In the genomic region with DNA sequence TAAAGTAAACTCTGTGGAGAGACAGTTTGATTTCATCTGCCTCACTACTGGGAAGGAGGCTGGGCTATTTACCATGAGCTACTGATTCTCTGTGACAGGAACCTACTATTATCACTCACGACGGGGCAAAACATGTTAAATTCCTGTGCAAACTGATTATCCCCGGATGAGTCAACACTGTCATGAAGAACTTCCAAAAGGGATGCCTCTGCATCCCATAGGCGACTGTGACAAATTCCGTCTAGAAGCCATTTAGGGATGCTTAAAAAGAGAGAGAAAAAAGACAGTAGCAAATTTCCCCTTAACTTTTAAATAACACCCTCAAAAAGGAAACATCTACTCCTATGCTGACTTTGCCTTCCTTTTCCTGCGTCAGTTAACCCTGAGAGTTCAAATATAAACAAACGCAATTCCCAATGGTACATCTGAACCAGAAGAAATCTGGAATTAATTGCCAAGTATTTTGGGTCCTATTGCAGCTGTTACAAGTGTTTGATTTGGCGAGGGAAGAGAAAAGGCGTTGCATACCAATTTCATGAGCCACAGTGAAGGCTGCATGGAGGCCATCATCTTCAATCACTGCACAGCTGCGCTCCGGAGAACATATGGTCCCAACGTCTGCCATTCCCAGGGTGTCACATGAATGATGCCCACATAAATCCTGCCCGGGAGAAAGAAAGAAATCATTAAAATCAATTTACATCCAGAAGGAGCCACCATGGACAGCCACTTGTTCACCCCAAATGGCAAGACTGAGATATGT, we compare ENCODE assay signal across 7 mouse cellular contexts. TPM values are rescaled to one million over a fixed set of nuclear protein-coding genes. Genes with fewer than 3 reads are reported as not detected.
DNase-seq lines count a peak whose midpoint lies in the region; ATAC-seq lines count a peak whose summit lies in the region.

No protein-coding gene starts in this region.

- H3K4me2 ChIP-seq in embryonic facial prominence, embryonic 14.5 days (ENCODE audit: low read depth, low read length) = 0 out of 2 replicates have a peak overlapping the region, but pooled peaks have one; percentile 16

- no peaks in the 10 kb centered on the region for H3K9me3 ChIP-seq in embryonic facial prominence, embryonic 14.5 days (ENCODE audit: control insufficient read depth, low read length)

- H3K36me3 ChIP-seq in embryonic facial prominence, embryonic 14.5 days (ENCODE audit: control insufficient read depth, insufficient read depth, low read length) = no peaks in the 10 kb centered on the region

- H3K27ac ChIP-seq in embryonic facial prominence, embryonic 14.5 days (replicated peaks; ENCODE audit: low read depth, low read length) = no peak overlapping the region

- DNase-seq in embryo, embryonic 10.5 days (ENCODE audit: low spot score) = peak; percentile 68
- DNase-seq in embryonic facial prominence, embryonic 14.5 days (ENCODE audit: low spot score) = peak; percentile 86
- DNase-seq in layer of hippocampus, adult 11-12 months (ENCODE audit: low spot score) = peak; percentile 71
- peak; percentile 85 for DNase-seq in mesoderm, embryonic 11.5 days (ENCODE audit: low read depth, low spot score)
- no peak for DNase-seq in yolk sac, embryonic 10.5 days (ENCODE audit: low spot score)
- no peak for DNase-seq in c-Kit-positive CD71-positive TER-119-positive erythroid progenitor cells, embryonic 14.5 days (ENCODE audit: low spot score)
- DNase-seq in adrenal gland, postnatal 36 days = no peak

- peak; percentile 91 for ATAC-seq in embryonic facial prominence, embryonic 14.5 days (ENCODE audit: low read depth)

- no peaks in the 10 kb centered on the region for H3K27me3 ChIP-seq in embryonic facial prominence, embryonic 14.5 days (replicated peaks; ENCODE audit: control insufficient read depth, insufficient read depth, low read length)

- H3K9ac ChIP-seq in embryonic facial prominence, embryonic 14.5 days (ENCODE audit: low read depth, low read length) = no peak overlapping the region

- H3K4me1 ChIP-seq in embryonic facial prominence, embryonic 14.5 days (ENCODE audit: control insufficient read depth, insufficient read depth, low read length) = peaks cover 9% of the 10 kb centered on the region; the same call in 1 of the 2 replicates

- WGBS in embryonic facial prominence, embryonic 14.5 days = 33% methylated on average over 13 of the region's 13 CpGs

- H3K4me3 ChIP-seq in embryonic facial prominence, embryonic 14.5 days (ENCODE audit: low read depth, low read length) = no peak overlapping the region

RNA-seq across cellular contexts. Expression of gene Adamts5, which starts 14.2 kb away (rescaled TPM):
- polyA plus RNA-seq in embryonic facial prominence, embryonic 14.5 days (2014; fragmentation: Nextera tagmentation; extraction: Ambion mirVana) = 8.7 and 9.0 TPM in 2 replicates
- total RNA-seq in adrenal gland, postnatal 36 days (2021) = 10 to 100 TPM in 1 of 2 experiments, 1 to 10 TPM in 1; 8.3 to 11.2 TPM

Comparison
In these comparisons a context has a peak if more than half of its experiments do, and no peak if none do; other contexts are left out.
1. DNase-seq: peak in embryo, embryonic 10.5 days (single experiment), embryonic facial prominence, embryonic 14.5 days (single experiment), layer of hippocampus, adult 11-12 months (single experiment) and mesoderm, embryonic 11.5 days (single experiment); none in yolk sac, embryonic 10.5 days (single experiment), c-Kit-positive CD71-positive TER-119-positive erythroid progenitor cells, embryonic 14.5 days (single experiment) and adrenal gland, postnatal 36 days (0 of 2).